Mouse (Mus musculus): ENCODE measurements at regions not wholly inside any gene's neighbourhood (a gene's known extent, or its start where the extent isn't known, plus 50 kb on each side); places are given as distances from the start of the nearest gene placed in this dataset.

DNA sequence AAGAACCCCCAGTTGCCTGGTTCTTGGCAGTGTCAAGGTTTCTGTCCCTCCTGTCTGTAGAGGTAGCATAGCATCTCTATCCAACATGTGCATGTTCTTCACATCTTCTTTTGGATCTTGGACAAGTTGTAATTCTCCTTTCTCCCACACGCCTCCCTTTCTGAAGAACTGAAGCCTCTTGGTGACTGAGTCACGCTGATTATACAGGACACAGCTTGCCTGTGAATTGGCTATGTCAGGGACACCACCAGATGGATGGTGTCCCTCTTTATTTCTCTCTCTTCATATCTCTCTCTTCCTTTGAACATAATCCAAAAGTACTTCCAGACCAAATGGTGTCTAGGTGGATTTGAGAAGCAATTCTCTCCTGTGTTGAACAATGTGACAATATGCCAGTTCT is 105.9 kb upstream of the Arhgap24 start:
- TF ChIP-seq CTCF (IDR thresholded peaks at IDR 0.05; ENCODE audit: low read depth) (no peak), EP300 (IDR thresholded peaks at IDR 0.05; ENCODE audit: low read depth) (no peak)

Data from liver, postnatal 0 days (tissue).